Mouse (Mus musculus): Measurements from ENCODE around the gene Fam187a.

Fam187a gene

DNA sequence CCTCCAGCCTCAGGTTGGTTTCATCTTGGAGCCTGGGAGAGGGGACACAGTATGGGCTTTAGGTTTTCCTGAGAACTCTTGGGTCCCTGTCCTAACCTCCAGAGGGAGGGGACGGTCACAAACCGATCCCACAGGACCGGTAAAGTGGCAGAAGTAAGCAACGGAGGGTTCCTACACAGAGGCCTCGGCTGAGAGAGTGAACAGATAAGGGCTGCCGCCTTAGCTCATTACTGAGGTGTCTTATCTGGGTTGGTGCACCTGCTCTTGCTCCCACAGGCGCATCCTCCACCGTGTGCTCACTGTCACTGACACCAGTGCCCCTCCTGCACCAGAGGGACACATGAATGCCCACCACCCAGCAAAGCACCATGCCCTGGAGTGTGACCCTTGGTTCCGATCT lies 10.8 kb downstream of the Fam187a start:
- DNase-seq = no peak

- no peak for DNase-seq
Observed at GRCm38 (mm10) chr11:102896641-102897040, 11.7 kb downstream of the Fam187a start.

DNA sequence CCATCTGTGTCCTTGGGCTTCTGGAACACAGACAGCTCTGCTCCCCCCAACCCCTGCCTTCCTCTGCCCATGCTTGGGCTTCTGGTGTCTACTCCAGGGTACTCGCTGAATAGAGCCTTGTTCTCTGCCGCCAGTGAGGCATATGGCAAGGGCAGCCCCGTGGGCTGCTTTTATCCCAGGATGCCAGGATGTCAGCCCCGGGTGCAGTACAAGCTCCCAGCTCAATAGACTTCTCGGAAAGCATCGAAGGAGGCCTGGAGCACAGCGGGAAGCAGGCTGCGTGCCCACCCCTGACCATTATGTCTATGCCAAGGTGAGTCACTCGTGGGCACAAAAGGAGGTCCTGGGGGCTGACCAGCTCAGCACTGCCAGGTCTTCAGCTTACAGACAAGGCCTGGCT lies 13.4 kb downstream of the Fam187a start:
- no peak for DNase-seq

DNA sequence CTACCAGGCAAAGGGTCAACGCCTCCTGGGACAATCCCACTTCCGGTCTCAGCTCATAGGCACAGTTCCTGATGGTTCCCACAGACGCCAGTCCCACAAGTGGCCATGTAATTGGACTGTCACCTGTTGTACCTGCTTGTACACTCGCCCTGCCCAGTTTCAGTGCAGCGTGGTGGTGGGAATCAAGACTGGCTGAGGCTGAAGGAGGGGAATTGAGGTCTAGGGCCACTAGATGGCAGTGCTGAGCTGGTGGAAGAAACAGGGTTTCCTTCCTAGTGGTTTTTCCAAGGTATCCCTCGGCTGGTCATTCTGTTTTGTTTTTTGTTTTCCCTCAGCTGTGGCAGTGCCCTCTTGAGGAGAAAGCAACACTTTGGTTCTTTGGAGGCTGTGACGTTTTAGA lies 15.8 kb downstream of the Fam187a start, which contains the start of gene Gfap:
Gfap (minus strand) TSS at position 150 of the 400 bp plus-strand sequence.
- DNase-seq = peak; percentile 92

DNA sequence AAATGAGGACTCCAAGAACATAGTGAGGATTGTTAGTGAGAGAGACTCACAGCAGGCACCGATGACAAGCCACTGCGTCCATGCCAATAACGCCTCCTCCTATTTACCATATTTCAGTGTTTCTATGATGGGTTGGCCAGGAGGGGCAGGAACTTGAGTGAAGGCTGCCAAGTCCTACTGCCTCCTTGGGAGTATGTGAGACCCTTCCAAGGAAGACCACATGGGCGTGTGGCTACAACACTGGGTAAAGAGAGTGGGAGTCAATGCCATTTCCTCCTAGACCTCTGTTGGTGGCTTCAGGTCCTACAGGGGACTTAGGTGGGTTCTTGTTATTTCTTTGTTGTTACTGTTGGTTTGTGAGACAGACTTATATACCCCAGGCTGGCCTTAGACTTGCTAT lies 16.2 kb downstream of the Fam187a start:
- no peak for DNase-seq

- no peak for DNase-seq
Observed at GRCm38 (mm10) chr11:102902107-102902506, 17.1 kb downstream of the Fam187a start.

GRCm38 (mm10) chr11:102903654-102904053 lies 18.7 kb downstream of the Fam187a start:
- DNase-seq = no peak

DNA sequence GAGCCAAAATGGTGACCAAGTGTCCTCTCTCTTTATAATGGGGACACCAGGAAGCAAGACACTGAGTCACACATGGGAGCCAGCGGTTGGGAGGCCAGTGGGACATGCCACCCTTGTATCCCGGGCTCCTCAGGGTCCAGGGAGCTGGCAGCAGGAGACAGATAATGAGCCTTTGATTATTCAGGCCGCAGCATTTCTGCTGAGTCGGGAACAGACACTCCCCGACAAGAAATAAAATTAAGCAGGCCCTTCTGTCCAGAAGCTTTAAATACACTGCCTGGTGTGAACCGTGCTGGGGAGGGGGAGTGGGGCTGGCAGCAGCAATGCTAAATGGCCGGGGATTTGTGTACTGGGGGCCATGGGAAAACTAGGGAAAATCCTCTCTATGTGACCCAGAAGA lies 26.4 kb downstream of the Fam187a start:
- DNase-seq = no peak

DNA sequence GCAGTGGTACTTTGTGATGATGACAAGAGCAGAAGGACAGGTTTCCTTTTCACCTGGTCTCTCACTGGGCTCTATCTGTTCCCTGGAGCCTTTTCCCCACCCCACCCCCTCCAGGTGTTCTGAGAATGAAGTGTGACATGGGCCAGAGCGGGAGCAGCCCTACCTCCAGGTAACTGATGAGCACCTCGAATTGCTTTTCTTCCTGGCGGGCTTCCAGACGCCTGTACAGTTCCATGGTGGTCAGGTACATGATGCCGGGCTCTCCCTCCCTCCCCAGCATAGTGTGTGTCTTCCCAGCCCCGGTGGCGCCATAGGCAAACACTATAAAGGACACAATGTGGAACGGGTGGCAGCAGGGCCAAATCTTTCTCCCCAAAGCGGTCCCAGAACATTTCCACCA lies 30.4 kb downstream of the Fam187a start:
- no peak for DNase-seq

GRCm38 (mm10) chr11:102918077-102918476 lies 33.1 kb downstream of the Fam187a start:
- no peak for DNase-seq

GRCm38 (mm10) chr11:102921491-102921890 lies 36.5 kb downstream of the Fam187a start:
- no peak for DNase-seq

- peak; percentile 97 to 98 for DNase-seq
Observed at GRCm38 (mm10) chr11:102924557-102925350, 39.8 kb downstream of the Fam187a start, which contains the start of gene Kif18b. Gene Kif18b, minus strand, starts transcription at chr11:102925124.

DNA sequence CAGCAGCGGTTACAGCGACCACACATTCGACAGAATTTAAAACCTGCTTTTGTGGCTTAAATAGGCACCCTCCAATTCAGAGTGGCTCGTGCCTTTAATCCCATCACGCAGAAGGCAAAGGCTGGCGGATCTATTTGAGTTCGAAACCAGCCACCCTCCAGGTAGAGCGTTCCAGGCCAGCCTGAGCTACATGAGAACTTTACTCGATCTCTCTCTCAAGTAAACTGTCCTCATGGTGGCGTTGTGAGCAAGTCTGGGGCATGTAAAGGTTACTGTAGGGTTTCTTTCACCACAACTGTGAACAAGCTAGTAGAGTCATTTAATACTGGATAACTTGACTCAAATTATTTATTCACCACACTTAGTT lies 40.4 kb downstream of the Fam187a start:
- no peak for DNase-seq

DNA sequence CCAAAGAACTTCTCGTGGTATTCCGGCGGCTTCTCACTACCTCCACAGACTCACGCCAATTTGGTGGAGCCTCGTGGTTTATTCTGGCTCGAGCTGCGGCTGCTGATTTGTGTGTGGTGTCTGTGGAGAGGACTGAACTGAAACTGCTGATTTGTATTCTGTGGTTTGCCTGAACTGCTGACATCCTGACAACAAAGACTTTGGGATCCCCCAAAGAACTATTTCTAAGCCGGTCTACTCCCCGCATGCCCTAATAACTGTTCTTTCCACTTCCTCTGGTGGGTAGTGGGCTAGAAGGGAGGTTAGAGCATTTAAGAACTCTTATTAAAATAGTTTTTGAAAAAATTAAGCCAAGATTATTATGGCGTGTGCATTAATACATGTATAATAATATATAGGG lies 45.7 kb downstream of the Fam187a start:
- DNase-seq = no peak

GRCm38 (mm10) chr11:102936272-102936671 lies 51.3 kb downstream of the Fam187a start:
- peak; percentile 24 to 38 for DNase-seq
